Mouse (Mus musculus): ENCODE data around the gene Kxd1. TPM values are rescaled to one million over a fixed set of nuclear protein-coding genes. Genes with fewer than 3 reads are reported as not detected.
A peak's percentile ranks its signal among the peaks of the same experiment; 100 is the strongest.

The Kxd1 gene
- polyA plus RNA-seq, 1 experiment from 2014 or later = 68.1 TPM

DNA sequence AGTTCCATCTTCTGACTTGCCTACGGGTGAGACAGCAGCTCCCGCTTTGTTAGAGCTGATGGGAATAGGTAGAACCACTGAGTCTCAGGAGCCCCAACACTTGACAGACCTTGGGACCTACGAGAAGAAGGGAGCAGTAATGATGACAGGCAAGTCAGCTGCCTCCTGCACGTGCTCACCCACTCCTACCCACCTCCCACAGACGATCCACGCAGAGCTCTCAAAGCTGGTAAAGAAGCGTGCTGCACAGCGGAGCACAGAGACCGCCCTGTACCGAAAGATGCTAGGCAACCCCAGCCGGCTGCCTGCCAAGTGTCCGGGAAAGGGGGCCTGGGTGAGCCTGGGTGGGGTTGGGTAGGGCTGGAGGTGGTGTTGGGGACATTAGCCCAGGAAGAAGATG is 6.5 kb upstream of the Kxd1 start:
- H3K4me2 ChIP-seq = no peak overlapping the region
- H3K9me3 ChIP-seq (replicated peaks; ENCODE audit: control insufficient read depth, low read length) = no peaks in the 10 kb centered on the region
- H3K9ac ChIP-seq (ENCODE audit: low read depth, low read length) = no peak overlapping the region
- H3K27ac ChIP-seq (ENCODE audit: low read depth, low read length) = no peak overlapping the region
- no peak overlapping the region for H3K4me3 ChIP-seq (ENCODE audit: low read depth, low read length)
- 93% methylated on average over 12 of the region's 12 CpGs for WGBS (ENCODE audit: insufficient replicate concordance)
- peaks cover 13% of the 10 kb centered on the region for H3K4me1 ChIP-seq (ENCODE audit: control insufficient read depth, insufficient read depth, low read length)
- no peaks in the 10 kb centered on the region for H3K27me3 ChIP-seq (ENCODE audit: control insufficient read depth, insufficient read depth, low read length)
- peaks cover 44% of the 10 kb centered on the region for H3K36me3 ChIP-seq (ENCODE audit: control insufficient read depth, insufficient read depth, low read length)
- ATAC-seq (replicated peaks; ENCODE audit: insufficient number of reproducible peaks, low FRiP score, low TSS enrichment) = no peak

DNA sequence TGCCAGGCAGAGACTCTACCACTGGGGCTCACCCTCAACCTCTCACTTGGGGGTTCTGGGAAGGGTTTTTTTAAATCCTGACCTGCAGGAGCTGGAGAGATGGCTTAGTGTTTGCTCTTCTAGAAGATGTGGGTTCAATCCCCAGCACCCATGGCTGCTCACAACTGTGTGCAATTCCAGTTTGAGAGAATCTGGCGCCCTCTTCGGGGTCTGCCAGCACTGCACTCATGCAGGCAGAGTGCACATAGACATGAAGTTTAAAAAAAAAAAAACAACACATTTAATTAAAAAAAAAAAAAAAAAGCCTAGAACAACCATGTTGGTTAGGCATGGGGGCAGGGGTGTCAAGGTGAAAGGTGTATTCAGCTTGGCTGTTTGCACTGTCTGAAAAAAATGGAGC is 2.6 kb upstream of the Kxd1 start:
- Histone ChIP-seq H3K4me3 (ENCODE audit: low read depth, low read length) (no peak overlapping the region), H3K4me2 (no peak overlapping the region; the same call in 1 of the 2 replicates), H3K27ac (ENCODE audit: low read depth, low read length) (no peak overlapping the region), H3K27me3 (ENCODE audit: control insufficient read depth, insufficient read depth, low read length) (no peaks in the 10 kb centered on the region), H3K36me3 (ENCODE audit: control insufficient read depth, insufficient read depth, low read length) (peaks cover 39% of the 10 kb centered on the region), H3K9me3 (replicated peaks; ENCODE audit: control insufficient read depth, low read length) (no peaks in the 10 kb centered on the region), H3K9ac (ENCODE audit: low read depth, low read length) (no peak overlapping the region), H3K4me1 (ENCODE audit: control insufficient read depth, insufficient read depth, low read length) (peaks cover 28% of the 10 kb centered on the region)
- no peak for ATAC-seq (replicated peaks; ENCODE audit: insufficient number of reproducible peaks, low FRiP score, low TSS enrichment)
- 91% methylated on average over 2 of the region's 2 CpGs for WGBS (ENCODE audit: insufficient replicate concordance)

DNA sequence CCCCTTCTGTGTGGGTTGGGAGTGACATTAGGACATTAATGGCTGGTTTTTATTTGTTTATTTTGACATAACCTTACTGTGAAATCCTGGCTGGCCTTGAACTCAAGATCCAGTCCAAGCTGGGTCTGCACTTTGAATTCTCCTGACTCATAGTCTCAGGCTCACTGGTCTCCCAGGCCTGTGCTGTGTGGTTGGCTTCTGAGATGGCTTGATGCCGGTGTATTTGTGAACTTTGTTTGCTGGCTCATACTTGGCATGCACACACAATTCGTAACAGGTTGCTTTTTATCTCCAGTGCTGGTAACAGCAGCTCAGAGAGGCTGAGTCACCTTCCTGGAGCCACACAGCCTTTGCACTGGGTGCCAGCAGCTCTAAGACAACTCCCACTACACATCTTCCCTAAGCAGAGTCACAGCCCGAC is 2.0 kb upstream of the Kxd1 start:
- H3K27me3 ChIP-seq (ENCODE audit: control insufficient read depth, insufficient read depth, low read length) = no peaks in the 10 kb centered on the region
- WGBS (ENCODE audit: insufficient replicate concordance) = 88% methylated on average over 3 of the region's 3 CpGs
- no peak for ATAC-seq (replicated peaks; ENCODE audit: insufficient number of reproducible peaks, low FRiP score, low TSS enrichment)
- H3K4me3 ChIP-seq (ENCODE audit: low read depth, low read length) = no peak overlapping the region
- no peak overlapping the region for H3K27ac ChIP-seq (ENCODE audit: low read depth, low read length)
- H3K9ac ChIP-seq (ENCODE audit: low read depth, low read length) = no peak overlapping the region
- H3K9me3 ChIP-seq (replicated peaks; ENCODE audit: control insufficient read depth, low read length) = no peaks in the 10 kb centered on the region
- peaks cover 38% of the 10 kb centered on the region for H3K36me3 ChIP-seq (ENCODE audit: control insufficient read depth, insufficient read depth, low read length)
- H3K4me2 ChIP-seq = no peak overlapping the region; the same call in 1 of the 2 replicates
- peaks cover 23% of the 10 kb centered on the region for H3K4me1 ChIP-seq (ENCODE audit: control insufficient read depth, insufficient read depth, low read length)

- ATAC-seq (replicated peaks; ENCODE audit: insufficient number of reproducible peaks, low FRiP score, low TSS enrichment) = no peak
- Histone ChIP-seq H3K27ac (ENCODE audit: low read depth, low read length) (no peak overlapping the region), H3K4me2 (peak overlapping the region; percentile 14; the same call in 1 of the 2 replicates), H3K4me3 (ENCODE audit: low read depth, low read length) (no peak overlapping the region), H3K36me3 (ENCODE audit: control insufficient read depth, insufficient read depth, low read length) (peaks cover 33% of the 10 kb centered on the region), H3K9me3 (replicated peaks; ENCODE audit: control insufficient read depth, low read length) (no peaks in the 10 kb centered on the region), H3K4me1 (ENCODE audit: control insufficient read depth, insufficient read depth, low read length) (peaks cover 21% of the 10 kb centered on the region), H3K27me3 (ENCODE audit: control insufficient read depth, insufficient read depth, low read length) (no peaks in the 10 kb centered on the region), H3K9ac (ENCODE audit: low read depth, low read length) (no peak overlapping the region)
- WGBS (ENCODE audit: insufficient replicate concordance) = 81% methylated on average over 5 of the region's 5 CpGs
These were observed 1.5 kb upstream of the Kxd1 start for GRCm38 (mm10) chr8:70529299-70529698.

DNA sequence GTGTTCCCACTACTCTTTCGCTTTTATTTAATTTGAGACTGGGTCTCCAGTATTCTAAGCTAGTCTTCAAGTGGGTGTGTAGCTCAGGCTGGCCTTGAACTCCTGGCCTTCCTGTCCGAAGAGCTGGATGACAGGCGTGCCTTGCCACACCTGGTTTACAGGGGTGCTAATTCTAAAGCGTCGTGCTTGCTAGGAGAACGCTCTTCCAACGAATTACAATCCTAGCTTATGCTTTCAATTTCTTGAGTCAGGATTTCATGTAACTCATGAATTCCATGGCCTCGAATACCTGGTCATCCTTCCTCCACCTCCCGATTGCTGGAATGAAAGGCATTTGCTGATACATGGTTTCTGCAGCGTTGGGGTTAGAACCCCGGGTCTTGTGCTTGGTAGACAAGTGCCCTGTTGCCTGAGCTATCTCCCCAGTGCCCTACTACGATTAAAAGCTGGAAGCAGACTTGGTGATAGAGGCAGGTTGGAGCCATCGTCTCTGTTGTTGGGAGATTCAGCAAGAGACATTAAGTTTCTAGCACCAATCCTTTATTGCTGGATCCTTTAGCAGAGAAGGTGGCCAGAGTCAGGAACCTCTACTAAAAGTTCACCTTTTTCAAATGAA is 534 bp upstream of the Kxd1 start:
- H3K36me3 ChIP-seq (ENCODE audit: control insufficient read depth, insufficient read depth, low read length) = peaks cover 28% of the 10 kb centered on the region
- H3K4me3 ChIP-seq (ENCODE audit: low read depth, low read length) = peak overlapping the region; percentile 91
- H3K9ac ChIP-seq (ENCODE audit: low read depth, low read length) = peak overlapping the region; percentile 98
- no peaks in the 10 kb centered on the region for H3K9me3 ChIP-seq (replicated peaks; ENCODE audit: control insufficient read depth, low read length)
- peaks cover 21% of the 10 kb centered on the region for H3K4me1 ChIP-seq (ENCODE audit: control insufficient read depth, insufficient read depth, low read length)
- WGBS (ENCODE audit: insufficient replicate concordance) = 21% methylated on average over 13 of the region's 13 CpGs
- H3K4me2 ChIP-seq = peak overlapping the region; percentile 68
- ATAC-seq (replicated peaks; ENCODE audit: insufficient number of reproducible peaks, low FRiP score, low TSS enrichment) = no peak
- no peaks in the 10 kb centered on the region for H3K27me3 ChIP-seq (ENCODE audit: control insufficient read depth, insufficient read depth, low read length)
- H3K27ac ChIP-seq (ENCODE audit: low read depth, low read length) = peak overlapping the region; percentile 91

- no peak for ATAC-seq (replicated peaks; ENCODE audit: insufficient number of reproducible peaks, low FRiP score, low TSS enrichment)
- Histone ChIP-seq H3K4me1 (ENCODE audit: control insufficient read depth, insufficient read depth, low read length) (peaks cover 25% of the 10 kb centered on the region), H3K9me3 (replicated peaks; ENCODE audit: control insufficient read depth, low read length) (no peaks in the 10 kb centered on the region), H3K36me3 (ENCODE audit: control insufficient read depth, insufficient read depth, low read length) (peaks cover 21% of the 10 kb centered on the region), H3K27ac (ENCODE audit: low read depth, low read length) (peak overlapping the region; percentile 1; the same call in 1 of the 2 replicates), H3K4me3 (ENCODE audit: low read depth, low read length) (peak overlapping the region; percentile 91), H3K9ac (ENCODE audit: low read depth, low read length) (peak overlapping the region; percentile 98), H3K27me3 (ENCODE audit: control insufficient read depth, insufficient read depth, low read length) (no peaks in the 10 kb centered on the region), H3K4me2 (peak overlapping the region; percentile 68)
- 4% methylated on average over 8 of the region's 8 CpGs for WGBS (ENCODE audit: insufficient replicate concordance)
These were observed 645 bp downstream of the Kxd1 start for GRCm38 (mm10) chr8:70527111-70527511.

- under 1% methylated on average over 51 of the region's 51 CpGs for WGBS (ENCODE audit: insufficient replicate concordance)
- Histone ChIP-seq H3K4me1 (ENCODE audit: control insufficient read depth, insufficient read depth, low read length) (peaks cover 15% of the 10 kb centered on the region), H3K4me3 (ENCODE audit: low read depth, low read length) (peak overlapping the region; percentile 77), H3K27ac (ENCODE audit: low read depth, low read length) (peak overlapping the region; percentile 82), H3K36me3 (ENCODE audit: control insufficient read depth, insufficient read depth, low read length) (no peaks in the 10 kb centered on the region; the same call in 1 of the 2 replicates), H3K4me2 (peak overlapping the region; percentile 73), H3K9ac (ENCODE audit: low read depth, low read length) (peak overlapping the region; percentile 90), H3K9me3 (replicated peaks; ENCODE audit: control insufficient read depth, low read length) (no peaks in the 10 kb centered on the region), H3K27me3 (ENCODE audit: control insufficient read depth, insufficient read depth, low read length) (no peaks in the 10 kb centered on the region)
- peak; percentile 74 for ATAC-seq (replicated peaks; ENCODE audit: insufficient number of reproducible peaks, low FRiP score, low TSS enrichment)
These were observed 5.0 kb downstream of the Kxd1 start for GRCm38 (mm10) chr8:70522592-70523403.

DNA sequence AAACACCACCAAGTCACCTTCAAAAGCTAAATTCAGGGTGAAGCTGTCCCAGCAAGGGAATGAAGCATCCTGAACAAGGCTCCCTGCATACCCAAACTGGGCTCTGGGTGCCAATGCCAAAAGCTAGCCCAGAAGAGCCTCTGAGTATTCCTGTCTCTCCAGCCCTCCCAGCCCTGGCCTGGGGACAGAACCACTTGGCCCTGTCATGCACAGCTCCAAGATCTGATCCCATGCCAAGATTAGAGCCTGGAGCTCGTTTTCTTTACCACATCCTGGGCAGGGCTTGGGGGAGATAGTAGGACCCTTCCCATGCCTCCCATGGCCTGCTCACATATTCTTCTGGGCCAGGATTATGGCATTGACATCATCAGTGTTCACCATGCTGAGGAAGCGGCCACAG is 8.2 kb downstream of the Kxd1 start:
- Histone ChIP-seq H3K4me2 (no peak overlapping the region), H3K9ac (ENCODE audit: low read depth, low read length) (no peak overlapping the region), H3K36me3 (ENCODE audit: control insufficient read depth, insufficient read depth, low read length) (peaks cover 2% of the 10 kb centered on the region; the same call in 1 of the 2 replicates)

More for the DNA sequence above, 8.2 kb downstream of the Kxd1 start:
- WGBS (ENCODE audit: insufficient replicate concordance) = 64% methylated on average over 2 of the region's 2 CpGs
- H3K27ac ChIP-seq (ENCODE audit: low read depth, low read length) = no peak overlapping the region
- H3K27me3 ChIP-seq (ENCODE audit: control insufficient read depth, insufficient read depth, low read length) = no peaks in the 10 kb centered on the region
- H3K4me1 ChIP-seq (ENCODE audit: control insufficient read depth, insufficient read depth, low read length) = 0 out of 2 replicates have a peak, but pooled peaks cover 6% of the 10 kb centered on the region
- no peak overlapping the region for H3K4me3 ChIP-seq (ENCODE audit: low read depth, low read length)
- H3K9me3 ChIP-seq (replicated peaks; ENCODE audit: control insufficient read depth, low read length) = no peaks in the 10 kb centered on the region
- no peak for ATAC-seq (replicated peaks; ENCODE audit: insufficient number of reproducible peaks, low FRiP score, low TSS enrichment)

Measured in heart, embryonic 11.5 days (tissue).